In genomic region chr17:31609173-31609572, GRCm38 (mm10) we compare ENCODE assay signal across 5 mouse cellular contexts. TPM values are rescaled to one million over a fixed set of nuclear protein-coding genes. Genes with fewer than 3 reads are reported as not detected.
DNase-seq lines count a peak whose midpoint lies in the region; ATAC-seq and TF ChIP-seq lines count a peak whose summit lies in the region.
"Not testable (repeated sequence)": the region's sequence is repeated elsewhere in the genome, so short reads cannot be mapped to it uniquely, and the experiment has no call there.
"Had no signal": no experiment of that assay in that cellular context is flagged by ENCODE, and none has a peak within 500 bp of the region (broad histone marks: within the 10 kb centered on the region; RNA-seq: fewer than 3 reads in every experiment).

No protein-coding gene starts in this region.

- H3K4me2 ChIP-seq in liver, postnatal 0 days (ENCODE audit: low read depth, low read length): not testable (repeated sequence)

- ATAC-seq in liver, postnatal 0 days: not testable (repeated sequence)

- DNase-seq in kidney, adult 2 months: peak; percentile 65
- peak; percentile 58 for DNase-seq in kidney, adult 9 months
- DNase-seq in liver, adult 2 months (ENCODE audit: extremely low read depth, low read depth, low spot score): peak; percentile 61
- DNase-seq in liver, postnatal 0 days: not testable (repeated sequence)

- H3K79me2 ChIP-seq in liver, adult 2 months (ENCODE audit: control insufficient read depth, insufficient read depth, low read length): not testable (repeated sequence)

- TF ChIP-seq EP300 in liver, postnatal 0 days (IDR thresholded peaks at IDR 0.05; ENCODE audit: low read depth): not testable (repeated sequence)

- not testable (repeated sequence) for H3K27ac ChIP-seq in kidney, adult 2 months (ENCODE audit: insufficient read depth, low read depth, low read length)
- peak overlapping the region; percentile 51 for H3K27ac ChIP-seq in liver, adult 2 months (replicated peaks; ENCODE audit: insufficient read depth, low read depth, low read length)
- 0 out of 2 replicates have a peak overlapping the region, but pooled peaks have one; percentile 52 for H3K27ac ChIP-seq in liver, postnatal 0 days (ENCODE audit: low read depth)

- H3K4me3 ChIP-seq in kidney, adult 2 months (ENCODE audit: insufficient read depth, low read depth, low read length); liver, adult 2 months (ENCODE audit: insufficient read depth, low read depth, low read length); liver, postnatal 0 days (ENCODE audit: low read depth, low read length): not testable (repeated sequence)

- not testable (repeated sequence) for TF ChIP-seq CTCF in kidney, adult 2 months (conservative IDR thresholded peaks at IDR 0.05; ENCODE audit: insufficient read depth, insufficient read length, low read depth, low read length); liver, adult 2 months (IDR thresholded peaks at IDR 0.05; ENCODE audit: low read depth, low read length); liver, postnatal 0 days (IDR thresholded peaks at IDR 0.05; ENCODE audit: low read depth)

- H3K9ac ChIP-seq in liver, adult 2 months (ENCODE audit: low read depth, low read length); liver, postnatal 0 days (replicated peaks): not testable (repeated sequence)

- H3K27me3 ChIP-seq in kidney, adult 2 months (replicated peaks; ENCODE audit: control insufficient read depth, insufficient read depth, low read length); liver, adult 2 months (ENCODE audit: control insufficient read depth, insufficient read depth, low read length); liver, postnatal 0 days (ENCODE audit: insufficient read depth, low read length): not testable (repeated sequence)

- 52% methylated on average over 3 of the region's 3 CpGs for WGBS in kidney, adult 2 months
- 33% methylated on average over 3 of the region's 3 CpGs for WGBS in liver, adult 2 months
- 84% methylated on average over 3 of the region's 3 CpGs for WGBS in liver, postnatal 0 days (ENCODE audit: insufficient replicate concordance)

- not testable (repeated sequence) for H3K36me3 ChIP-seq in kidney, adult 2 months (ENCODE audit: control insufficient read depth, insufficient read depth, low read length); liver, adult 2 months (ENCODE audit: control insufficient read depth, insufficient read depth, low read length); liver, postnatal 0 days (replicated peaks; ENCODE audit: insufficient read depth, low read length)

- peaks cover 12% of the 10 kb centered on the region for H3K4me1 ChIP-seq in kidney, adult 2 months (ENCODE audit: control insufficient read depth, insufficient read depth, low read length)
- peaks cover 14% of the 10 kb centered on the region for H3K4me1 ChIP-seq in liver, adult 2 months (ENCODE audit: control insufficient read depth, insufficient read depth, low read length)
- not testable (repeated sequence) for H3K4me1 ChIP-seq in liver, postnatal 0 days (ENCODE audit: insufficient read depth)

- H3K9me3 ChIP-seq in liver, postnatal 0 days (ENCODE audit: low read length): not testable (repeated sequence)

- not testable (repeated sequence) for TF ChIP-seq POLR2A in kidney, adult 2 months (IDR thresholded peaks at IDR 0.05; ENCODE audit: low read depth, low read length); liver, adult 2 months (IDR thresholded peaks at IDR 0.05; ENCODE audit: extremely low read depth, insufficient read depth, low read length)

RNA-seq across cellular contexts. Expression of gene Cbs, which starts 27.9 kb away (rescaled TPM):
- polyA plus RNA-seq in kidney, adult 2 months (2012; rRNA removed): 140 and 154 TPM in 2 replicates
- total RNA-seq in liver, adult 2 months (2014; rRNA removed): 236 and 490 TPM in 2 replicates
- polyA plus RNA-seq in liver, adult 2 months (2012; rRNA removed): 782 and 968 TPM in 2 replicates
- 63.7 and 70.1 TPM in 2 replicates for polyA plus RNA-seq in liver, postnatal 0 days (2015; fragmentation: Nextera tagmentation; extraction: Ambion mirVana)
- polyA plus RNA-seq: G1E had no signal

RNA-seq across cellular contexts. Expression of gene Pknox1, which starts 44.6 kb away (rescaled TPM):
- 19.2 and 19.9 TPM in 2 replicates for polyA plus RNA-seq in kidney, adult 2 months (2012; rRNA removed)
- 10.3 and 14.0 TPM in 2 replicates for total RNA-seq in liver, adult 2 months (2014; rRNA removed)
- 10.7 and 15.5 TPM in 2 replicates for polyA plus RNA-seq in liver, adult 2 months (2012; rRNA removed)
- 5.5 and 6.1 TPM in 2 replicates for polyA plus RNA-seq in liver, postnatal 0 days (2015; fragmentation: Nextera tagmentation; extraction: Ambion mirVana)

RNA-seq across cellular contexts. Expression of gene U2af1, which starts 49.5 kb away (rescaled TPM):
- polyA plus RNA-seq in kidney, adult 2 months (2012; rRNA removed): 45.0 and 61.3 TPM in 2 replicates
- 53.5 and 57.1 TPM in 2 replicates for total RNA-seq in liver, adult 2 months (2014; rRNA removed)
- 40.4 and 42.7 TPM in 2 replicates for polyA plus RNA-seq in liver, adult 2 months (2012; rRNA removed)
- polyA plus RNA-seq in liver, postnatal 0 days (2015; fragmentation: Nextera tagmentation; extraction: Ambion mirVana): 118 and 124 TPM in 2 replicates
